Mouse (Mus musculus) T-helper 1 cell (primary cell): ENCODE measurements at regions not wholly inside any gene's neighbourhood (a gene's known extent, or its start where the extent isn't known, plus 50 kb on each side); places are given as distances from the start of the nearest gene placed in this dataset.

ENCODE experiments used
- in situ Hi-C: fragments of 300-600 bp; cut with MboI, MseI; formaldehyde crosslinking; loops from one replicate; pipeline ENCODE4 v1.15.1; 2025; ENCODE audit warnings: high pct_unique_total_duplicates

DNA sequence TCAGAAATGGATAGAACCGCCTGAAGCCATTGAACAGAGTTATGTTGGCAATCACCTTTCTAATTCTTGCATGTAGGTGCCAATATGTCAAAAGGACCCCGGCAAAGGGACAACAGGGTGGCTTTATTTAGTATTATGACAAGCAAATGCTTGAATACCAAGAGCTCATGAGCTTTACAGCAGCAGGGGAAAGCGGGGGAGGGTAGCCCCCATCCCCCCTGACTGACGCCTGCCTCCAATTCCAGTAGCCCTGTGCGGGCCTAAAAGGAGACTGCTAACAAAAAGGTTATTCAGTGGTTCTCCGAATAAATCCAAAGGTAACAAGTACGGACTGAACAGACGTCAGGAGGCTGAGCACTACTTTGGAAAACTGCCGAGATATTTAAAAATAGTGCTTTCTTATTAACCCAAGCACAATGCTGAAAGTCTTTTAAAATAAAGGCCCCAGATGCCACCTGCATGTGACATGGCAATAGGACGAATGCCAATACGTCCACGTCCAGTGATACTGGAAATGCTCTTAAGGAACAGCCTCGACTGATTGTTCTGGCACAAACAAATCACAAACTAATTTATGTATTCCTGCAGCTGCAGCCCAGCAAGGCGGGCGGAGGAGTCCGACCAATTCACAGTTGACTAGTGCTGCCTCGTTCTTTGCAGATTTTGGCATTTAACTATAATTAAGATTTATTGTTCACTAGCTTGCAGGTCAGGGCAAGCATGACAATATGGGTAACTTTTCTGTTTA, 771.7 kb upstream of the Car8 start:
- in situ Hi-C loops: loop anchor here (5.0 kb wide), 1 partner anchor 88 kb away; no protein-coding TSS in a partner anchor

DNA sequence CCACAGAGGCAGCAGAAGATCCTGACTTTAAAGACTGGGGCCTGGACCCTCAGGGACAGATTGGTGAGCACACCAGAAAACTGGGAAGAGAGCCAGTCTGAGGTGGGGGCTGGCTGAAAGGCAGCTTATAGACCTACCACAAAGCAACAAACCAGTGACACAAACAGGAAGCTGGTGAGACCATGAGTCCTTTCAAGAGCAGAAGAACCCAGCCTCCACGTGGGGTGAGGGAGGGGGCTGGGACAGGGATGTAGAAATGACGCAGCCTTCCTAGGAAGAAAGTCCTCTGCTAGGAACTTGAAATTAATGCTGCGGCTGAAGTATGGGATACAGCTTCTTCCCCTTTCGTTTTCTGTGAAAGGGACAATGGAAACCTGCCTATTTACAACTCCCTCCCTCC, 770.8 kb upstream of the Car8 start:
- in situ Hi-C loops: loop anchor here (5.0 kb wide), 1 partner anchor 87 kb away; no protein-coding TSS in a partner anchor

DNA sequence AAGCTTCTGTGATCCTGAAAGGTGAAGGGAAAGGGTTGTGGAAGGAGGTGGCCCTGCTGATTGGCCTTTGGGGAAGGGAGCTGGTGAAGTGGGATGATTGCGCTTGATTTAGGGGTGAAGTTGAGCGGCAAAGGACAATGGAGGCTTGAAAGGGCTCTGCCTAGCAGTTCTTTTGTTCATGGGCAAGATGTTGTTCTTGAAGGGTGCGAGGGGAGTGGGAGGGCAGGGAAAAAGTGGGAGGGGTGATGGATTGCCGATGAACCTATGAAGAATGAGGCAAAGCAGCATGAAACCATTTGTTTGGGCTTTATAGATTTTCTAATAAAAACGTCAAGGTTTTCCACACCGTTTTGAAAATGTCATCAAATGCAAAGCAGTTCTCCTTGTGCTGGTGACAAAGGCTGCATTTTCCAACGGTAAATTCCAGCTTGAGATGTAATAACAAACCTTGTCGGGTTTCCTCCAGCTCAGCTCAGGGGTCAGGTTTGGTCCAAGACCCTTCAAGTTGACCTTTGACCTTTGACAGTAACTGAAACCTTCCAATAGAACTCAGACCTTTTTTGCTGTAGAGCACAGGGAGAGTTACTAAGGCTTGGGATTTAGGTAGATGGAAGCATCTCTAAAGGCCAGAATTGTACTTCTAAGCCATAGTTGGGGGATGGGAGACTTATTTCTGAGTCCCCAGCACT, 767.2 kb upstream of the Car8 start:
- in situ Hi-C loops: no loop called here

DNA sequence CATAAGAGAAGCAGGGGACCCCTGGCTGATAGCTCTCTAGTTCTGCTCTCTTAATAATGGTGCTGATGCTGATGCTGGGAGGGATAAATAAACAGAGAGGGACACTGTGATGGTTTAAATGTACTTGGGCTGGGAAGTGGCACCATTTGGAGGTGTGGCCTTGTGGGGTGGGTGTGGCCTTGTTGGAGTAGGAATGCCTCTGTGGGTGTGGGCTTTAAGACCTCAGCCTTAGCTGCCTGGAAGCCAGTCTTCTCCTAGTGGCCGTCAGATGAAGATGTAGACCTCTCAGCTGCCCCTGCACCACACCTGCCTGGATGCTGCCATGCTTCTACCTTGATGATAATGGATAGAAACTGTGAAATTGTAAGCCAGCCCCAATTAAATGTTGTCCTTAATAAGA, 765.0 kb upstream of the Car8 start:
- in situ Hi-C loops: no loop called here

DNA sequence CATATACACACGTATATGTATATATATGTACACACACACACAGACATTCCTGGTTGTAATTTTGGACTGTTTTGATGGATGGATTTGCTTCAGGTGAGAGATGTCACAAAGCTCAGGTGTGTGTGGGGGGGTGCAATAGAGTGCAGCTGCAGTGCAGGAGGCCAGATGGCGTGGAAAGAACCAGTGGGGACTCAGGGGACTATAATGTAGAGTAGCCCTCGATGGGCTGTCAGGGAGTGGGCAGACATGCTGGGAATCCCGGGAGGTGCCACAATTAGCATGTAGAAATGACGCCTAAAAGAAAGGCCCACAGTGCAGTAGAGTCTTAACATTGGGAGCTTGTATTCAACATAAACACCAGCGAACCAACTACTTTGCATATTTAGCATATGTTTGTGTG, 763.5 kb upstream of the Car8 start:
- in situ Hi-C loops: no loop called here

GRCm38 (mm10) chr4:8998606-8999005, 759.8 kb upstream of the Car8 start:
- in situ Hi-C loops: no loop called here

DNA sequence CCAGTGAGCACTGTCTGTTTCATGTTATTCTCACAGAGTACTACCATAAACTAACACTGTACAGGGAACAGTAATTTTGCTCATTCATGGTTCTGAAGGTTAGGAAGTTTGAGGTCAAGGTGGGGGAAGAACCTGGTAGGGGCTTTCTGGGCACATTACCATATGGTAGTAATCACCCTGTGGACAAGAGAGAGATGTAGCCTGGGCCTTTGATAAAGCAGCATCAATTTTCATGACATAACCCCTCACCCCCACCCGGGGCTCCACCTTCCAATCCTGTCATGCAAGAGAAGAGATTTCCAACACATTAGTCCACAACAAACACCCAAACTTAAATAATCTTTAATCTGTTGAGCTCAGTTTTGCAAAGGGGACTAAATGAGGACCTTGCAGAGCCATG, 753.3 kb upstream of the Car8 start:
- in situ Hi-C loops: no loop called here

- in situ Hi-C loops: no loop called here
Observed at GRCm38 (mm10) chr4:8990551-8990950, 751.7 kb upstream of the Car8 start.

DNA sequence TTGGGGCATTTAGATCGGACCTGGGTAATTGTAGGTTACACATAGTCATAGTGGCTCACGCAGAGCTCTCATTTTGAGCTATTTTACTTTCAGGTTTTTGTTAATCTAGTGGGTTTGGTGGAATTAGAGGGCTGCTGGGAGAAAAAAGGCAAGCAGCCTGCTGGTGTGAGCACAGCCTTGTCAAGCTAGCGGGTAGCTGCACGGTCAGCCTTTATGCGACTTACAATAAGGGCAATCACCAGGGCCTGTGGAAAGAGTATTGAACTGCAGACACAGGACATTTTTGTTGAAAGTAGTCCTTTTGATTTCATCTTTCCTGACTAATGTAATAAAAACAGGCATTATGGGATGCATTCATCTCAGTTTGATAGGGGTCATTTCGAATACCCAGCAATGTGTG, 750.8 kb upstream of the Car8 start:
- in situ Hi-C loops: loop anchor here (10.0 kb wide), 1 partner anchor 455 kb away; no protein-coding TSS in a partner anchor

GRCm38 (mm10) chr4:8989110-8989509, 750.3 kb upstream of the Car8 start:
- in situ Hi-C loops: loop anchor here (10.0 kb wide), 1 partner anchor 456 kb away; no protein-coding TSS in a partner anchor

DNA sequence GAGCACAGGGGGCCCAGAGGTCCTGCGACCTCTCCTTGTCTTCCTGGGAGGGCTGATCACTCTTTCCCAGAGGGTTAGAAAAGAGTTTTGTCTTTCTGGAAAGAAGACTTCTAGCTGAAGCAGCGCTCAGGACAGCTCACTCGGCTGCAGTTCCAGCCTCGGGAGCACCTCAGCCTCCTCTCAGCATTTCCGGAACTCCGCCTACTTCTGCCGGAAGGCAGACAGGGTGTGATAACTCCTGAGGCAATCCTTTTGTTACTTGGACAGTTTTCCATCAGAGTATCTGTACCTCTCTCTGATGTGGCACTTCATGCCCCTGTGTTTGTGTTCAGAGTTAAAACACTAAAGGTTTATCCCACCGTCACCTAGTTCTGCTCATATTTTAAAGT, 749.5 kb upstream of the Car8 start:
- in situ Hi-C loops: loop anchor here (10.0 kb wide), 1 partner anchor 456 kb away; no protein-coding TSS in a partner anchor

DNA sequence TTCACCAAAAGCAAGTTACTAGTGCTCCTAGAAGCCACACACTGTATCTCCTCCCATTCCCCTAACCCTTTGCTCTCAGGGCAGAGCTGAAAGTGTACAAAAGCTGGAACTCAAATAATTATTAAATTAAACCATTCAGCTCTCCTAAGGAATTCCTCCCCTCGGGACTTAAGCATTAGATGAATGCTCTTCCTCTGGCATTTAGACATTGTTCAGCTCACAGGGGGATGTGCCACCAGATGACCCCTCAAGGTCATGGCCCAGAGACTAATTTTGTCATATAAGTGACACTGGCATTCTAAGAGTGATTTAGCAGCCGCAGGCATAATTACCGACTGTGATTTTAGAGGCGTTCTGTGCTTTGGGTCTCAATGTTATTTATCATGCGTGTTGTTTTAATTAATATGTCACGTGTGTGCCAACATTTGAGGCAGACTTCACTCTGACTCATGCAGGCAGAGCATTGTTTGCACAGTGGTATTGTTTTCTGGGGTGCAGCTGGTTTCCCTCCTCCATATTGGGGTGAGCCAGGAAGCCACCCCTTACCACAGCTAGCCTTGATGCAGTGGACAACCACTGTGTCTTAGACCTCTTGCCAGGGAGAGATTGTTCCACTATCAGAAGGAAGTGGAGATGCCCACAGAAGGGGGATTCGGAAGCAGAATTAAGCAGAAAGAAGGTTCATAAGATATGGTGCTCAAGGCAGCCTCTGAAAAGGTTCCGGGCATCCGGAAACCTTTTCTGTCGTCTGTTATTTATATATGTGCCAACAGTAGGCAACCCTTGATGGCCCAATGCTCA, 748.9 kb upstream of the Car8 start:
- in situ Hi-C loops: loop anchor here (10.0 kb wide), 1 partner anchor 457 kb away; no protein-coding TSS in a partner anchor

DNA sequence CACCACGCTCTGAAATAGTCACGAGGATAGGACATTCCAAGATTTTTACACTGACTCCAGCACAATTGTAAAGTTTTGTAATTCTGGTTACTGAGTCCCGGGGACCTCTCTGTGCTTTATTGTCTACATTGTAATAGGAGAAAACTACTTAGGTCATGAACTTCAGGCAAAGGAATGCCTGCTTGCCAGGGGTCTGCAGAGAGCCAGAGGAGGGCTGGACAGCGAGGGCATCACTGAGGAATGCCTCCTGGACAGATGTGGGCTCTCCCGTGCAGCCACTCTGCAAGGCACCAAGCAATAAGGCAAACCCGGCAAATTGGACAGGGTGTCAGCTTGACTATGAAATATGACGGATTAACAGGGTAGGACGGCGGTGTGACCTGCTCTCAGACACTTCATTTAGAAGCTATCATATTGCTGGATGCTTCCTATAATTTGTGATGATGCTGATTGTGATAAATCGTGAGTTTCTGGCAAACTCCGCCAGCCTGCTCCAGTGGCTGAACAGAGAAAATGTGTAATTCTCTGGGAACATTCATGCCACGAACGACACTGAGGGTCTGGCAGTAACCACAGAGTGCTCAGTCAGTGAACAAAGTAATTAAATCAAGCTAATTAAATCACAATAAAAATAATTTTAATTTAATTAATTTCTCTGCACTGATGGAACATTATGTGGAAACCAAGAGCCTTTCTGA, 747.7 kb upstream of the Car8 start:
- in situ Hi-C loops: loop anchor here (10.0 kb wide), 1 partner anchor 458 kb away; no protein-coding TSS in a partner anchor

GRCm38 (mm10) chr4:8984059-8984606, 745.3 kb upstream of the Car8 start:
- in situ Hi-C loops: loop anchor here (10.0 kb wide), 1 partner anchor 461 kb away; no protein-coding TSS in a partner anchor

- in situ Hi-C loops: loop anchor here (5.0 kb wide), 1 partner anchor 88 kb away; no protein-coding TSS in a partner anchor
Observed at GRCm38 (mm10) chr4:8978949-8979348, 740.1 kb upstream of the Car8 start.

GRCm38 (mm10) chr4:8969951-8970455, 731.2 kb upstream of the Car8 start:
- in situ Hi-C loops: no loop called here

DNA sequence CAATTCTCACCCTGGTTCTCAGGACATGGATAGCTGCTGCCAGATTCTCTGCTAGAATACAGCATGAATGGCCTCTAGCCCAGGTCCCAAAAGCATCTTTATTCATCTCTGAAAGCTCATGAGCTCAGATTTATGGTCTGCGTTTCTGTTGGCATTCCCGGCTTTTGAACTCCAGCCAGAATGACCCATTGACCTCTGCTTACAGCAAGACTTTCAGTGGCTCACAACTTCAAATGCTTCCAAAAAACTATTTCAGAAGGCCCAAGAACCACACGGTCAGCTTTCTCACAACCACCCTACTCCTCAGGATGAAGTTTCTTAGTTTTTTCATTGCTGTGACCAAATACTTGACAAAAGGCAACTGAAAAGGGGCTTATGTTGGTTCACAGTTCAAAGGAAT, 729.9 kb upstream of the Car8 start:
- in situ Hi-C loops: no loop called here

GRCm38 (mm10) chr4:8967986-8968385, 729.1 kb upstream of the Car8 start:
- in situ Hi-C loops: no loop called here

- in situ Hi-C loops: no loop called here
Observed at GRCm38 (mm10) chr4:8965563-8965962, 726.7 kb upstream of the Car8 start.

DNA sequence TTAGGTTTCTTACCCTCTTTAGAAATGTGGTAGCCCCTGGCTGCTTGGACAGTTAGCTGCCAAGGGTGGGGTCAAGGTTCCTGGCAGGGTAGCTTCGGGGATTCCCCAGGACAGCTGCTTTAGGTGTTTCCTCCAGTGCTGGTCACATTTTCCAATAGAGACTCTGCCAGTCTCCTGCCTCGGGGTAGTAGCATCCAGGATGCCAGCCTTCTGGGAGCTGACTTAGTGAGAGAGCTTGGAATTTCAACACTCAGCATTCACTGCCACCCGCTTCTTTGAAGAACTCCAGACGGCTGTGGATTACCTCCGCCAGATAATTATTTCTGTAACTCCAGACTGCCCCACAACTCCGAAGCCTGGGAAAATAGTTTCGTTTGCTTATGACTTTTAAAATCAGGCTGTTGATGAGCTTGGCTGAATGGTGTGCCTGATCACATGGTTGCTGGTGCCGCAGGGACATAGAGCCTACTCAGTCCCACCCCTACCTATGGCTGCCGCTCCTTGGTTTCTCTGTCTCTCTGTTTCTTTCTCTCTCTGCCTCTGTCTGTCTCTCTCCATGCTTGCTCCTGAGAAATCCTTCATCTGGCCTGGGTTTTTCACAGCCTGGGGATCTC, 724.2 kb upstream of the Car8 start:
- in situ Hi-C loops: no loop called here
